Mouse (Mus musculus): ENCODE results near the gene Cyb561d2. TPM values are rescaled to one million over a fixed set of nuclear protein-coding genes. Genes with fewer than 3 reads are reported as not detected.

The Cyb561d2 gene
- polyA plus RNA-seq, 1 experiment from 2014 or later, result 49.8 TPM

DNA sequence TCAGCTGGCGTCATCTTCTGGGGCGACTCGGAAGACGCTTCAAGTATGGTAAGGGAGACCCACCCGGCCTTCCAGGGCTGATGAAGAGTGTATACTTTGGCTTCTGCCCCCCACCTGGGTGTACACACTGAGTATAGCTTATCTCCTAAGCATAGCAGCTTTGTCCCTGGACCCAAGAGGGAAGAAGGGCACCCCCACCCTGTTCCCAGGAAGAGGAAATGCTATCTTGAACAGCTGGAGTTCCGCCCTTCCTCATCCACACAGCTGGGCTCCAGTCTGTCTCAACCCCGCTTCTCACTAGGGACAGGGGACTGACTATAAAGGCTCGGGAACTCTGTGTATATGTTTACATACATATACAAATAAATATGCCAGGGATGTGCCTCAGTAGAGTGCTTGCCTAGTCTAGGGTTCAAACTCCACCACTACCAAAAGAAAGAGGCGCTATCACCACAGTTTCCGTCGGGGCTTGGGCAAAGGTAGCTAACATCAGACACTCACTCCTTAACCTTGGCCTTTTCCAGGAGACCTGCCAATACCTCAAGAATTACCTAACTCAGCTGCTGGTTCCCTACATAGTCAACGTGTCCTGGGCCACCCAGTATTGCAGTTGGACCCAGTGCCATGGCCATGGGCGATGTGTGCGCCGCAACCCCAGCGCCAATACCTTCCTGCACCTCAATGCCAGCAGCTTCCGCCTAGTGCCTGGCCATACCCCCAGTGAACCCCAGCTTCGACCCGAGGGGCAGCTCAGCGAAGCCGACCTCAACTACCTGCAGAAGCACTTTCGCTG, 29.7 kb upstream of the Cyb561d2 start:
- no peak for DNase-seq (ENCODE audit: low spot score)

DNA sequence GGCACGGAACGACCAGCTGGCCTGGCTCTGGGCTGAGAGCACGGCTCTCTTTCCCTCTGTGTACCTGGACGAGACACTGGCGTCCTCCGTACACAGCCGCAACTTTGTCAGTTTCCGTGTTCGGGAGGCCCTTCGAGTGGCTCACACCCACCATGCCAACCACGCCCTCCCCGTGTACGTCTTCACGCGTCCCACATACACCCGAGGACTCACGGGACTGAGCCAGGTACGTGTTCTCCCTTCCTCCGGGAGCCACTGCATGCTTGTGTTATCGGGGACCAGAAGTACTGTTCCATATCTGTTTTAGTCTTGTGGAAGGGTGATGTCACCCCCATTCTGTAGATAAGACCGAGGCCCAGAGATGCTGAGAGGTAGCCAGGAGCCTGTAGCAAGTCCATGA, 28.9 kb upstream of the Cyb561d2 start:
- DNase-seq (ENCODE audit: low spot score), result no peak

DNA sequence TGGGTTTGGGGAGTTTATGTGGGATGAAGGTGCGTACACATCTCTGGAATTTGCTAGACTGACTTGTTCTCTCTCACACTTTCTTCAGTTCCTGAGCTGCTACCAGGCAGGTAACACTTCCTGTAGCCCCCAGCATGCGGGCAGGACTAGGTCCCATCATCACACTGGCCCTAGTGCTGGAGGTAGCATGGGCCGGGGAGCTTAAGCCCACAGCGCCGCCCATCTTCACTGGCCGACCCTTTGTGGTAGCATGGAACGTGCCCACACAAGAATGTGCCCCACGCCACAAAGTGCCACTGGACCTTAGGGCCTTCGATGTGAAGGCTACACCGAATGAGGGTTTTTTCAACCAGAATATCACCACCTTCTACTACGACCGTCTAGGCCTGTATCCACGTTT, 28.0 kb upstream of the Cyb561d2 start:
- DNase-seq (ENCODE audit: low spot score), result no peak

DNA sequence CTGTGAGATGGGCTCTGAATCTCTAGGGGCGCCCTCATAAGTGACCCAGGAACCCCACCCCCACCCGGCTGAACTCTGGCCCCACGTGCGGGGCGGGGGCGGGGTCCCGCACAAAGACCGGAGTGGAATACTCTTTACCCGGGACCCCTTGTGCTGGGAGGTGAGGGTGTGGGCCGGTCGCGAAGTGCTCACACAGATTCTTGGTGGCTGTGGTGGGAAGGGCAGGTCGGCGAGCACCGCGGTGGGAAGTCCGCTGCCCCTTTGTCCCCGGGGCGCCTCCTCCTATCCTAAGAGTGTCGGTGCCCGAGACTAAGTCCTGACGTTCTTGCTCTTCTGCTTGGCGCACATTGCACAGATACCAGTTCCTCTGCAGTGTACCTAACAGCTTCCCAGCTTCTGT, 27.3 kb upstream of the Cyb561d2 start:
- no peak for DNase-seq (ENCODE audit: low spot score)

DNA sequence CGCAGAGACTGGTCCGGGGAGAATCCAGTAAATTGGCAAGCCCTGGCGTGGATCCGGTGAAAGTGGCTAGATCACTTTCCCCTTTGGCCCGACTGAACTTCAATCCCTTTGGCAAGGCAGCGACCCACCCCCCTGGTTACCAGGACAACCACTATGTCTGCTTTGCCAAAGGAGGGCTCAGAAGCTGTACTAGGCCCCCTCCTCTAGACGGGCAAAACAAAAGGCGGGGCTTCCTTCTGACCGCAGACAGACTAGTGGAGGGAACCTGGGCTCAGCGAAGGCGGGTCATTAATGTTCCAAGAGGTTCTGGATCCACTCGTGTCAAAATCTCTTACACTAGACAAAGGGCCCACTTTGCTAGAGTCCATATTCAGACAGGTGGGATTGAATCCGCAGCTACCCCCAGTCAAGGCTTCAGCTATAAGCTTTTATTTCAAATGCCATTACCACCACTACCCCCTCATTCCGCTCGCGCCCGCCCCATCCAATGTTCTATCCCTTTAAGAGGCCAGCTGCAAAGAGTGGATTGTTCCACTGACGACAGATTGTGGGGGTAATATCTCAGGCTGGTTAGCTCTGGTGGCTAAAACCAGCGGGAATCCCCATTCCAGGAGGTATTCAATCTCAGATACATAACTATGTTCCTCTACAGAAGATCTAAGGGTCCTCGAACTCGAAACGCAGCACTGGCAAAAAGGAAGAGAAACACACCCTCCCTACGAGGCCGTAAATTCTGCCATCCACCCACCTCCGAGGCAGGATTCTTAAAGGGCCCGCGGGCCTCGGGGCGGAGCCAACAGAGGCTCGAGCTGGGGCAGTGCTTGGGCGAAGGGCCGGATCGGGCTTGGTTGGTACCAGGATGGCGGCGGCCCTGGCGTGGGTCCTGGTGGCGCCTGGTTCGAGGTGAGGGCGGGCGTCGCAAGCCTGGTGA, 26.6 kb upstream of the Cyb561d2 start:
- DNase-seq (ENCODE audit: low spot score), result peak; percentile 84

DNA sequence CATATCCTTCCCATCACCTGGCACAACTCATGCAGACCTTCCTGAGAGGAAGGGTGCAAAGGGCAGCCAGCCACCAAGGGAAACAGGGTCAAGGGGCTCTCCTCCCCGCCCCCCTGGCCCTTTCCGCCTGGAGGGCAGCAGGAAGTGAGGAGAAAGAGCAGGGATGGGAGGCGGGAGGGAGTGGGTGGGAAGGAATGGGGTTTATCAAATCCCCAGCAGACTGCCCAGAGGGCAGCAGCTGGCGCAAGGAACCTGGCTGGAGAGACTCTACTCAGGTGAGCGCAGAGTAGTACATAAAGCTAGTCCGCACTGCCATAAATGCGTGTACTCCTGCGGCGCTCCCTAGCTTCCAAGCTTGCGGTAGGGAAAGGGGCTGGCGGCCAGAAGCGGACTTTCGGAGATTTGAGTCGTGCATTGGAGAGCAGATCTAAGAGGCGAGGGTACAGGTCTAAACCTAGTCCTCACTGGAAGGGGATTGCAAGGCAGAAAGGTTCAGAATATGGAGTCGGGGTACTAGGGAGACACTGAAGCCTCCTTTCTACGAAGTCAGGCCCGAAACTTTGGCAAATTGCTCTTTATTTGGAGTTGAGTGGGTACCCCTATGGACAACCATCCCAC, 25.8 kb upstream of the Cyb561d2 start, which contains the start of gene Hyal2:
TSS of gene Hyal2 (plus strand) at position 244 of the 618 bp plus-strand sequence.
- no peak for DNase-seq (ENCODE audit: low spot score)

DNA sequence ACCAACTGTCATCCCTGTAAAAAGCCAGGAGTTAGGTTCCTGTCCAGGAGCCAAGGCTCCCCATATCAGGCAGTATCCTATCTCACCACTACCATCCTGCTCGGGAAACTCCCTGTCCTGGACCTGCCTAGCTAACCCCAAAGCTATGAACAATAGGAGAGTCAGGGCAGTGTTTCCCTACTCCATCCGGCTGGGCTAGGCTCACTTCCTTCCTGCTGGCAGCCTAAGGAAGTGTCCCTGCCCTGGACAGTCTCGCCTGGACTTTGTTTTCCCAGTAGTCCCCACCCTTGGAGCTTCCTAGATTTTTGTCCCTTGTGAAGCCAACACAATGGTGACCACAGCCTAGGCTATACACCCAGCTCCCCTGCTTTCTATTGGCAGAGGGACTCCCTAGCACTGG, 24.9 kb upstream of the Cyb561d2 start:
- DNase-seq (ENCODE audit: low spot score), result no peak

DNA sequence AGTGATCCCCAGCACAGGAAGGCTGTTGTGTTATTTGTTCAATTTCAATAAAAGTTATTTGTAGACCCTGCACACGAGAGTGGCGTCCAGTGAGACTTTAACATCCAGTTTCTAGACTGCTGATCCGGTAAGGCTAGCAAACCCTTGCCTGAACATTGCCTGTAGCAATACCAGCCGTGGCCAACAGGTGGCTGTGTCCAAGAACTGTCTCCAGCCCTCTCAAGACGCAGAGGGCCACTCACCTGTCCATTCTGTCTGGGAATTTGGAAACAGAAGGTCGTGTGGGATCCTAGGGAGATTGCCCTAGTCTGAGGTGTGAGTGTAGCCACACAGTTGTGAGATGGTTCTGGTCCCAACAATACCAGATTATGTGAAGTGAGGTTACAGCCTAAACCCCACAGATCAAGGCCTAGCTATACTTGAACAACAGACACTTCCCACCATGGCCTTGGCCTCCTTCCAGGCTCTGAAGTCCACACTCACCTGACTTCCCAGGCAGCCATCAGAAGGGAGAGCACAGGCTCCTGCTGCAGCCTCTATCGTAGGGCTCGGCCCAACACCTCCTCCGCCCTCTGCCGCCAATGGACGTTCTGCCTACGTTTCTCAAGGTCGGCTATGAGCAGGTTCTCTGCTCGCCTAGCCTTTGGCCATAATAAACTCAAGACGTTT, 24.2 kb upstream of the Cyb561d2 start:
- DNase-seq (ENCODE audit: low spot score), result peak; percentile 69

DNA sequence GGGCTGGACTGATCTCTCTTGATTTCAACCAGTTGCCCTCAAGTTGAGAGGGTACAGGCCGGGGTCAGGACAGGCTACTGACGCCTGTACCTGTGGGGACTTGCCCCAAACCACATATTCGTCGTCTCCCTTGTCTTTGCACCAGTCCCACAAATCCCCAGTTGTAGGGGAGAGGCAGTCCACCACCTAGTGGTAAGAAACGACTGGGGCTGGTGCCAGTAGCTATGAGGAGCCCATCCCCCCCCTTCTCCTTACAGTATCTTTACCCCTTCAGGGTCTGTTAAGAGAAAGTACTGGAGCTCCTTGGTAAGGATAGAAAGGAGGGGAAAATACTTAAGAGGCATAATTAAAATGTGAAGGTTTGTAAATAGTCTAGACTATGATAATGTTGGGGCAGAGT, 23.6 kb upstream of the Cyb561d2 start:
- DNase-seq (ENCODE audit: low spot score), result peak; percentile 44

DNA sequence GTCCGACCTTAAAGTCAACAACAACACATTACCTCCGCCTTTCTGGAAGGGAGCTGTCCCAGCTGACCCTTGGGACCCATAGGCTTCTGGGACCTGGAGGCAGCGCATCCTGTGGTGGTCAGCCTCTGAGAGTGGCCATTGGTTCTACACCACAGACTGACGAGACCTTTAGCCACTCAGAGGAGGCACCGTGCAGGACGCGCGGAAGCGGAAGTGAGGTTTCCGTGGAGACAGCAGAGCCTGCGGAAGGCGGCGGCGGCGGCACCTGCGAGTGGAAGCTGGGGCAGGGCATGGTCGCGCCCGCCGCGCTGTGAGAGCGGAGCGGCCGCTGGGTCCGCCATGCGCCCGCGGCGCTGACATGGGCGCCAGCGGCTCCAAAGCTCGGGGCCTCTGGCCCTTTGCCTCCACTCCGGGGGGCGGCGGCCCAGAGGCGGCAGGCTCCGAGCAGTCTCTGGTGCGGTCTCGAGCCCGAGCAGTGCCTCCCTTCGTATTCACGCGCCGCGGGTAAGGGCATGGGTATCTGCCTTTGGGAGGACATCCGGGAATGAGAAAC, 21.1 kb upstream of the Cyb561d2 start, which contains the start of gene Tusc2:
TSS of gene Tusc2 (plus strand) at position 227 of the 553 bp plus-strand sequence.
- peak; percentile 92 for DNase-seq (ENCODE audit: low spot score)

DNA sequence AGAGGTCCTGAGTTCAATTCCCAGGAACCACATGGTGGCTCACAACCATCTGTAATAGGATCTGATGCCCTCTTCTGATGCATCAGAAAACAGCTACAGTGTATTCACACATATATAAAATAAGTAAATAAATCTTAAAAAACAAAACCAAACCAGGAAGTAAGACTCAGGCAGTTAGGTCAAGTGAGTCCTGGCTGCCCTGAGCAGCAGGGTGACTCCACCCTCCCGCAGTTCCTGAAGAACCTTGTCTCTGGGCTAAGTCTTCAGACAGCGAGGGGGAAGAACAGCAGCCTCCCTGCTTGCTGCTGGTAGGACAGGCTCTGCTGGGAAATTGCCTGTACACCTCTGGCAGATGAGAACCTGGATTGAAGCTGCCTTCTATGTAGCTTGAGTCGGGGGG, 14.4 kb upstream of the Cyb561d2 start:
- DNase-seq (ENCODE audit: low spot score), result no peak

DNA sequence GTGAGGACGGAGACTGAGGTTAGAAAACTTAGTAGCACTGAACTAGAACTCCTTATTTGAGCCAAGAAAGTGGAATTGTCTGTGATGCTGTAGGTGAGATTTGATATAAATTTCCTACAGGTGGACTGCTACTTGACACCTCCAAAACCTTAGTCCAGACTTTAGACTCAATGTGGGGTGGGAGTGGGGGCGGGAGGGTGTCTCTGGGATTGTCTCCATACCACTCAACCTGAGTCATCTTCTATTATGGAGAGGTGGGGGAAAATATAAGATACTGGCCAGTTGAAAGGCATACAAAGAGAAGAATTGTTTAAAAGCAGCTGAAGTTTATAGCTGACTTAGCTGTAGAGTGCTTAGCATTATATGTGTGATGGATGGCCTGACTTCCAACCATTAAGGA, 13.7 kb upstream of the Cyb561d2 start:
- no peak for DNase-seq (ENCODE audit: low spot score)

DNA sequence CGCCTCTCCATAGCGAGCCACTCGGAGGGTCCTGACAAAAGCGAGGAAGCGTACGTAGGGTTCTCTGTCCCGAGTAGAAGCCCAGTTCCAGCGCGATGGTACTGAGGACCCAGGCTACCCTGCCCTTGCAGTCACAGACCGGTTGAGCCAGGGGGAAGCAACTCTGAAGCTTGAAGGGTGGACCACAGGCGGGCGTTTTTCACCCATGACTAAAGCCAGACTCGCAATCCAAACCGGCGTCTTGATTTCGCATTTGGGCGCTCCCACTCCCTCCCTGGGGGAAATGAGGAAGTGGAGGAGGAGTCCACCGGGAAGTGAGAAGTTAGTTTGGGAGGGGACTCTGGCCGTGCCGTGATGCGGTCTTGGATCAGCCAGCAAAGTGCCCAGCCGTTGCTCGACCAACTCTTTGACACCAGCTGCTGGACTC, 13.1 kb upstream of the Cyb561d2 start:
- DNase-seq (ENCODE audit: low spot score), result no peak

DNA sequence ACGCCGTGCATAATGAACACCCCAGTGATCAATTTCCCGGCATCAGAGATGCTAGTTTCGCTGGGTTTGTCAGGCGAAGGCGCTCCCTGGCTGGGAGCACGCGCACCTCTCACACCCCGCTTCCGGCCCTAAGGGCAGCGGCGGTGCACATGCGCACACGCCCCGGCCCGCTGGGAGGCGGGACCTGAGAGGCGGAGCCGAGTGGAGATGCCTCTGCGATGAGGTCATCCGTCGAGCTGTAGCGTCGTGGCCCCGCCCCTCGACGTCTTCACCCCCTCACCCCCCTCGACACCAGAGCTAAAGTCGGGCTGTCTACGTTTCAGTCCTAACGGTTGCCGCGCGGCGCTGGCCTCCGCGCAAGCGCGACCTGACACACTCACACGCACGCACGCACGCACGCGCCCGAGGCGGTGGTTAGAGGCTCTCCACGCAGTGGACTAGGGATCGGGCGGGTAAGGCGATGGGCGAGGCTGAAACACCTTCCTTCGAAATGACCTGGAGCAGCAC, 12.4 kb upstream of the Cyb561d2 start:
- peak; percentile 99 for DNase-seq (ENCODE audit: low spot score)

DNA sequence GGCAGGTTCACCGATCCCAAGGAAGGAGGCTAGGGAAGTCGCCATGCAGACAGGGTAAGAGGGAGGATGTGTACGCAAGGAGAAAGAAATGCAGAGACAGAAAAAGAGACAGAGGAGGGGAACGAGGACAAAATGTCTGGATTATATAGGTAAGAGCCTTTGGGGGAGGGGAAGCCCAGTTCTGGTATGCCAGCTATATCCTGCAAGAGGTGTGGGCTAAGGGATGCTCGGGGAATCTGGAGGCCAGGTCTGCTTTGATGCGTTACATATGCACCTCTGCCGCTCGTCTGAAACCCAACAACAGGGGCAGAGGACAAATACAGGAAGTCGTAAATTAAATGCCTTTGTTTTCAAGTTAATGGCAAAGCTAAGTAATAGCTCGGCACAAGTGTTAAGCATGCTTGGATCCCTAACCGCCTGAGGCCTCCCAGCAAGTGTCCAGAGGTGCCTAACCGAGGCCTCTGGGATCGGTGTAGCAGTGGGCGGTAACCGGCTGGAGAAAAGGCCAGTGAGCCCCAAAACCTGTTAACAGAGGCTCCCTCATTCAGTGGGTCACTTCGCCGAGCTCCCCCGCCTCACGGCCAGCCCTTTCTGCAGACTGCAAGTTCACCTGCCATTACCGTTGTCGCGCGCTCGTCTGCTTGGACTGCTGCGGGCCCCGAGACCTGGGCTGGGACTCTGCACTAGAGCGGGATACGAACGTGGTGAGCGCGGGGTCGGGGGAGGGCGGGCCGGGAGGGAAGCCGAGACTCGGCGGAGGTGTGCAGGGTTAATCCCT, 11.7 kb upstream of the Cyb561d2 start:
- DNase-seq (ENCODE audit: low spot score), result peak; percentile 44

DNA sequence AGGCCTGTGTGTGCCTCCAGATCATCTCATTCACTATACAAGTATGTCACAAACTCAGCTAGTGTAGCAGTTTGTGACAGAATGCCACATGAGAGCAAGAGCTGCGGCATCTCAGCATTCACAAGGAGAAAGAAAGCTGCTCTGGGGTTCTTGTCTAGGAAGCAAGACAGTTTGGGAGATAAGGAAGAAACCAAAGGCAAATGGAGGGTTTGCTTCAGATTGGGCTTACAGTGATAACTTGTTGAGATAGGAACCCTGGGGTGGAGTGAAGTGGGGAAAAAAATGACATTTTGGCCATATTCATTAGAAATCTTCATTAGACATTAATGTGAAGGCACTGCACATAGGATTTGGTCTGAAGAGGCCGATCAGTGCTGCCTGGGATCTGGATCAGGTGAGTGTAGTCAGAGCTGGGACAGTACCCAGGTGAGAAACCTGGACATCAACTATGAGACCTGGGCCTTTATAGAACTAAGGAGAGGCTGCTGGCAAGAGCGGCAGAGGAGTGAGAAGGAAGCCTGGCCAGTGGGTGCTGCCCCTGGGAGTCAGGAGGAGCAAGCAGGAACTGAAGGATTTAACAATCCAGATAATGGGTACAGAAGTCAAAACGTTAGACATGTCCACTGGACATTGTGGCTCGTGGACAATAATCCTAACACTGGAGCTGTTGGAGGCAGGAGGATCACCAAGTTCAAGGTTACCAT, 10.8 kb upstream of the Cyb561d2 start:
- no peak for DNase-seq (ENCODE audit: low spot score)

DNA sequence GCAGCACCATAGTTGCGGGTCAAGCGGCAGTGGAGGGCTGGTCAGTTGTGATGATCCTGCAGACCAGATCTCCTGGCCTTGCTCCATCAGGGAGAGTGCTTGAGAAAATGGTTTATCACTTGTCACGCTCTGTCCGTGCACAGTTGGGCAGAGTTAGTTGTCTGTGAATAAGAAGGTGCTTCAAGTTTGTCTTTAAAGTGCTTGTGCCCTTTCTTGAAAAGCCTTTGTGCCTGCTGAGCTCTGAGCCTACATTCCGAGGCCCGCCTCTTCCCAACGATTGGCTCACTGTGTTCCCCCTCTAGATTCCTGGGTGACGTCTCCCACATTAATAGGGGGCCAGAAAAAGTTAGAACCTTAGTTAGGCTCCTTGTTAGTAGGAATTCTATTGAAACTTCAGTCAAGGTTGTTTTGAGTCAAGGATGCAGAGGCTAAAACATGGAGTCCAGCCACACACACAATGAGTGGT, 9.9 kb upstream of the Cyb561d2 start:
- DNase-seq (ENCODE audit: low spot score), result no peak

DNA sequence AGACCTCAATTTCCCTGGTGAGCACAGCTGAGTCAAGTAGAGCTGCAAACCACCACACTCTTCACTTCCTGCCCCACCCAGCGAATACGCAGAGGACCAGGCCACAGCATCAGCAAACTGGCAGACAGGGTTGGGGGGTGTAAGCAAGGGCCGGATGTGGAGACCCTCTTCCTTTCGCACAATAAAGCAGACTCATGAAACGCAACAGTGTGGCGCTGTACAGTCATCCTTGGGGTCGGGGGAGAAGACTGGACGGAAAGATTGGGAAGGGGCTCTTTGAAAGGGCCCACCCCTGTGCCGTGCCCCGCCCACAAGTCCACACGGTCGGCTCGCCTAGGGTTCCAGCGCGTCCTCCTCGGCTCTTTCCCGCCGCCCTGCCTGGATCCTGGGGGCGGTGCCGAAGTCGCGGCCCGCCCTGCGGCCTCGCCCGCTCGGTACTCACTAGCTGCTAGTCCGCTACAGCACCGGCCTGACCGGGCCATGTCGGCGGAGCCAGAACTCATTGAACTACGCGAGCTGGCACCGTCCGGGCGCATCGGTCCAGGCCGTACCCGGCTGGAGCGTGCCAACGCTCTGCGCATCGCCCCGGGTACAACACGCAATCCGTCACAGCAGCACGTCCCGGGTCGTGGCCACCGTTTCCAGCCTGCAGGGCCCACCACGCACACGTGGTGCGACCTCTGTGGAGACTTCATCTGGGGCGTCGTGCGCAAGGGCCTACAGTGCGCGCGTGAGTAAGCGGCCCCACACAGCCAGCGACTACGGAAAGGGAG, 9.3 kb upstream of the Cyb561d2 start, which contains the start of gene Rassf1:
TSS of gene Rassf1 (plus strand) at position 439 of the 773 bp plus-strand sequence.
- peak; percentile 88 for DNase-seq (ENCODE audit: low spot score)
